Mouse (Mus musculus) megakaryocyte, embryonic 14.5 days (primary cell): ENCODE results near the gene Mfsd4b2. TPM values are rescaled to one million over a fixed set of nuclear protein-coding genes. Genes with fewer than 3 reads are reported as not detected.

ENCODE experiments used
- H3K27me3 ChIP-seq: replicated peaks from 2 replicates; pipeline ENCODE3; 2012; ENCODE audit warnings: inconsistent platforms
- H3K36me3 ChIP-seq: replicated peaks from 2 replicates; pipeline ENCODE3; 2012; ENCODE audit warnings: low read length, inconsistent platforms, mixed read lengths
- H3K4me1 ChIP-seq: 2 replicates; pipeline ENCODE4 v1.6.1; 2012; ENCODE audit warnings: inconsistent platforms
- H3K4me3 ChIP-seq: replicated peaks from 2 replicates; pipeline ENCODE3; 2012; ENCODE audit warnings: moderate library complexity, mild to moderate bottlenecking, inconsistent platforms
- H3K9me3 ChIP-seq: 2 replicates; pipeline ENCODE4 v1.6.1; 2012; ENCODE audit warnings: inconsistent platforms
- FLI1 ChIP-seq: IDR thresholded peaks from 2 replicates; pipeline ENCODE4 v1.6.1; 2012; ENCODE audit warnings: low read length, inconsistent platforms, mixed read lengths
- GATA1 ChIP-seq: IDR thresholded peaks from 3 replicates; pipeline ENCODE4 v1.6.1; 2012; ENCODE audit warnings: mixed read lengths, low read length, inconsistent platforms, borderline replicate concordance
- polyA plus RNA-seq: library from polyadenylated mRNA; stranded (reverse); fragments of >175 nt; gene quantifications from 2 replicates; pipeline ENCODE4 v1.2.3, GENCODE M21; 2012; ENCODE audit warnings: low replicate concordance; ENCODE audit not compliant: insufficient read depth

Mfsd4b2 gene
- polyA plus RNA-seq, 1 experiment = not detected

GRCm38 (mm10) chr10:39893702-39894697 lies 32.7 kb downstream of the Mfsd4b2 start:
- TF ChIP-seq FLI1 (no peak), GATA1 (no peak)
- 0 out of 2 replicates have a peak, but pooled peaks cover 3% of the 10 kb centered on the region for H3K9me3 ChIP-seq
- H3K27me3 ChIP-seq = peaks cover 2% of the 10 kb centered on the region
- H3K4me3 ChIP-seq = peak overlapping the region; percentile 46
- H3K36me3 ChIP-seq = peaks cover 12% of the 10 kb centered on the region
- peaks cover 36% of the 10 kb centered on the region for H3K4me1 ChIP-seq

GRCm38 (mm10) chr10:39888621-39889020 lies 38.1 kb downstream of the Mfsd4b2 start:
- no peak overlapping the region for H3K4me3 ChIP-seq

More at GRCm38 (mm10) chr10:39888621-39889020, 38.1 kb downstream of the Mfsd4b2 start:
- Histone ChIP-seq H3K4me1 (peaks cover 6% of the 10 kb centered on the region), H3K27me3 (peaks cover under 1% of the 10 kb centered on the region), H3K36me3 (peaks cover 11% of the 10 kb centered on the region), H3K9me3 (no peaks in the 10 kb centered on the region)
- TF ChIP-seq GATA1 (no peak), FLI1 (no peak)

Other genes starting within 250 kb of the Mfsd4b2 start
- gene Rev3l, start 194.8 kb downstream of the Mfsd4b2 start, polyA plus RNA-seq = 0.91 TPM in 1 of 2 replicates, not detected in the other
- gene Mfsd4b4, start 27.7 kb downstream of the Mfsd4b2 start, polyA plus RNA-seq = 0.30 TPM in 1 of 2 replicates, not detected in the other
- not detected in 2 replicates for gene Mfsd4b3, start 33.2 kb upstream of the Mfsd4b2 start, polyA plus RNA-seq
- gene Mfsd4b5, start 59.7 kb upstream of the Mfsd4b2 start, polyA plus RNA-seq = 0.79 TPM in 1 of 2 replicates, not detected in the other
- not detected in 2 replicates for gene Mfsd4b1, start 98.3 kb upstream of the Mfsd4b2 start, polyA plus RNA-seq
- 7.0 and 10.9 TPM in 2 replicates for gene Slc16a10, start 215.3 kb upstream of the Mfsd4b2 start, polyA plus RNA-seq